Mouse (Mus musculus) right cerebral cortex, postnatal 14 days (tissue): ENCODE measurements around the gene Kalrn.
"Not testable (repeated sequence)": the region's sequence is repeated elsewhere in the genome, so short reads cannot be mapped to it uniquely, and the experiment has no call there.

Experiments used
- DNase-seq: peaks from one replicate; pipeline ENCODE4 v3.0.0; 2022

Gene Kalrn

GRCm38 (mm10) chr16:34095548-34096141, 477.7 kb downstream of the Kalrn start:
- peak; percentile 43 for DNase-seq

GRCm38 (mm10) chr16:34095093-34095465, 478.3 kb downstream of the Kalrn start:
- DNase-seq, result no peak

GRCm38 (mm10) chr16:34094446-34095092, 478.8 kb downstream of the Kalrn start:
- DNase-seq, result no peak

- peak; percentile 36 for DNase-seq
These were observed 479.4 kb downstream of the Kalrn start for GRCm38 (mm10) chr16:34093734-34094445.

- DNase-seq, result no peak
These were observed 483.7 kb downstream of the Kalrn start for GRCm38 (mm10) chr16:34089528-34090095.

- DNase-seq, result no peak
These were observed 484.3 kb downstream of the Kalrn start for GRCm38 (mm10) chr16:34089022-34089421.

GRCm38 (mm10) chr16:34088331-34088730, 485.0 kb downstream of the Kalrn start:
- no peak for DNase-seq

- DNase-seq, result no peak
These were observed 489.0 kb downstream of the Kalrn start for GRCm38 (mm10) chr16:34084135-34084920.

- DNase-seq, result no peak
These were observed 490.6 kb downstream of the Kalrn start for GRCm38 (mm10) chr16:34082494-34083469.

- DNase-seq, result no peak
These were observed 491.5 kb downstream of the Kalrn start for GRCm38 (mm10) chr16:34081683-34082438.

- DNase-seq, result not testable (repeated sequence)
These were observed 492.0 kb downstream of the Kalrn start for GRCm38 (mm10) chr16:34081314-34081682.

GRCm38 (mm10) chr16:34080818-34081217, 492.5 kb downstream of the Kalrn start:
- DNase-seq, result no peak

- DNase-seq, result no peak
These were observed 493.8 kb downstream of the Kalrn start for GRCm38 (mm10) chr16:34079511-34079910.

GRCm38 (mm10) chr16:34078732-34079131, 494.6 kb downstream of the Kalrn start:
- no peak for DNase-seq

GRCm38 (mm10) chr16:34076101-34076500, 497.2 kb downstream of the Kalrn start:
- DNase-seq, result no peak

GRCm38 (mm10) chr16:34073930-34074329, 499.4 kb downstream of the Kalrn start:
- no peak for DNase-seq

GRCm38 (mm10) chr16:34072136-34072535, 501.2 kb downstream of the Kalrn start:
- DNase-seq, result no peak

GRCm38 (mm10) chr16:34071223-34071825, 502.0 kb downstream of the Kalrn start:
- no peak for DNase-seq

GRCm38 (mm10) chr16:34069481-34069880, 503.9 kb downstream of the Kalrn start:
- DNase-seq, result no peak

GRCm38 (mm10) chr16:34066922-34067321, 506.4 kb downstream of the Kalrn start:
- DNase-seq, result no peak

GRCm38 (mm10) chr16:34066376-34066775, 507.0 kb downstream of the Kalrn start:
- DNase-seq, result no peak
